Mouse (Mus musculus): ENCODE data around the gene Opn3. TPM values are rescaled to one million over a fixed set of nuclear protein-coding genes. Genes with fewer than 3 reads are reported as not detected.

Opn3 gene
- polyA plus RNA-seq (2012; ENCODE audit: low replicate concordance), result 1.1 and 1.9 TPM in 2 replicates

GRCm38 (mm10) chr1:175692246-175692996, at the start of gene Opn3, which contains the start of gene Chml:
Gene Opn3 (minus strand): TSS chr1:175692776.
Gene Chml (minus strand): TSS chr1:175692901.

GRCm38 (mm10) chr1:175698293-175698692, 5.7 kb upstream of the Opn3 start, which contains the start of gene Wdr64:
Gene Wdr64 (plus strand): TSS chr1:175698593.

GRCm38 (mm10) chr1:175625257-175625879, 67.2 kb downstream of the Opn3 start, which contains the start of gene Fh1:
Gene Fh1 (minus strand): TSS chr1:175625635.

GRCm38 (mm10) chr1:175619814-175620431, 72.7 kb downstream of the Opn3 start, which contains the start of gene Kmo:
Gene Kmo (plus strand): TSS chr1:175620381.

Other genes starting within 250 kb of the Opn3 start
- gene Rgs7, start 200.3 kb downstream of the Opn3 start, polyA plus RNA-seq (2012; ENCODE audit: low replicate concordance), result not detected in 2 replicates
- 0.24 and 0.74 TPM in 2 replicates for gene Kmo, start 72.4 kb downstream of the Opn3 start, polyA plus RNA-seq (2012; ENCODE audit: low replicate concordance)
- 14.9 and 29.9 TPM in 2 replicates for gene Fh1, start 67.1 kb downstream of the Opn3 start, polyA plus RNA-seq (2012; ENCODE audit: low replicate concordance)
- gene Chml, start 125 bp upstream of the Opn3 start, polyA plus RNA-seq (2012; ENCODE audit: low replicate concordance), result 26.6 and 28.9 TPM in 2 replicates
- not detected in 2 replicates for gene Wdr64, start 5.8 kb upstream of the Opn3 start, polyA plus RNA-seq (2012; ENCODE audit: low replicate concordance)
- gene Exo1, start 187.8 kb upstream of the Opn3 start, polyA plus RNA-seq (2012; ENCODE audit: low replicate concordance), result 0.73 and 1.2 TPM in 2 replicates
- not detected in 2 replicates for gene Gm38100, start 227.6 kb upstream of the Opn3 start, polyA plus RNA-seq (2012; ENCODE audit: low replicate concordance)